Mouse (Mus musculus) liver, adult 2 months (tissue): ENCODE results near the gene Snx25. TPM values are rescaled to one million over a fixed set of nuclear protein-coding genes. Genes with fewer than 3 reads are reported as not detected.
A peak's percentile ranks its signal among the peaks of the same experiment; 100 is the strongest.
"Not testable (repeated sequence)": the region's sequence is repeated elsewhere in the genome, so short reads cannot be mapped to it uniquely, and the experiment has no call there.

Source experiments
- DNase-seq: peaks from one replicate; pipeline ENCODE4 v3.0.0-alpha.2; 2011; ENCODE audit warnings: low read depth, low spot score; ENCODE audit errors: extremely low read depth
- H3K27ac ChIP-seq: fragments of 200-500 bp; replicated peaks from 2 replicates; pipeline ENCODE4 v1.5.1; 2012; ENCODE audit warnings: low read depth, mild to moderate bottlenecking, control low read depth, inconsistent platforms, low read length; ENCODE audit not compliant: insufficient read depth
- H3K27me3 ChIP-seq: fragments of 200-500 bp; 2 replicates; pipeline ENCODE4 v1.6.1; 2012; ENCODE audit warnings: mild to moderate bottlenecking, moderate library complexity, low read length, inconsistent platforms; ENCODE audit not compliant: control insufficient read depth, insufficient read depth
- H3K36me3 ChIP-seq: fragments of 200-500 bp; 2 replicates; pipeline ENCODE4 v1.6.1; 2012; ENCODE audit warnings: low read length, inconsistent platforms; ENCODE audit not compliant: control insufficient read depth, insufficient read depth
- H3K4me1 ChIP-seq: fragments of 200-500 bp; 2 replicates; pipeline ENCODE4 v1.6.1; 2011; ENCODE audit warnings: low read length; ENCODE audit not compliant: control insufficient read depth, insufficient read depth
- H3K4me3 ChIP-seq: fragments of 200-500 bp; 2 replicates; pipeline ENCODE4 v1.5.1; 2011; ENCODE audit warnings: low read depth, mild to moderate bottlenecking, control low read depth, low read length, moderate library complexity; ENCODE audit not compliant: insufficient read depth
- H3K79me2 ChIP-seq: fragments of 200-500 bp; 2 replicates; pipeline ENCODE4 v1.6.1; 2012; ENCODE audit warnings: inconsistent platforms, mild to moderate bottlenecking, low read length, moderate library complexity; ENCODE audit not compliant: control insufficient read depth, insufficient read depth
- H3K9ac ChIP-seq: fragments of 200-500 bp; 2 replicates; pipeline ENCODE4 v1.6.1; 2012; ENCODE audit warnings: low read depth, mild to moderate bottlenecking, control low read depth, inconsistent platforms, low read length
- CTCF ChIP-seq: fragments of 200-500 bp; IDR thresholded peaks from 2 replicates; pipeline ENCODE4 v1.5.1; 2011; ENCODE audit warnings: low read depth, low read length, control low read depth
- POLR2A ChIP-seq: fragments of 200-500 bp; IDR thresholded peaks from 2 replicates; pipeline ENCODE4 v1.6.1; 2011; ENCODE audit warnings: low read length, control low read depth; ENCODE audit not compliant: insufficient read depth; ENCODE audit errors: extremely low read depth
- WGBS: fragments of 180-500 bp; shearing (Covaris S2); methylation state at CpG from one replicate; pipeline ENCODE4 v1.1.7; 2018; 5-methylcytosine and 5-hydroxymethylcytosine counted together
- polyA plus RNA-seq: library from polyadenylated mRNA; depleted of rRNA; stranded (reverse); fragments of >200 nt; gene quantifications from 2 replicates; pipeline ENCODE4 v1.2.3, GENCODE M21; 2012
- total RNA-seq: library from RNA; depleted of rRNA; stranded (reverse); fragments of >200 nt; gene quantifications from 2 replicates; pipeline ENCODE4 v1.2.3, GENCODE M21; 2014

Snx25 gene
- total and polyA plus RNA-seq, 2 experiments, result 3.0 to 10.7 TPM

DNA sequence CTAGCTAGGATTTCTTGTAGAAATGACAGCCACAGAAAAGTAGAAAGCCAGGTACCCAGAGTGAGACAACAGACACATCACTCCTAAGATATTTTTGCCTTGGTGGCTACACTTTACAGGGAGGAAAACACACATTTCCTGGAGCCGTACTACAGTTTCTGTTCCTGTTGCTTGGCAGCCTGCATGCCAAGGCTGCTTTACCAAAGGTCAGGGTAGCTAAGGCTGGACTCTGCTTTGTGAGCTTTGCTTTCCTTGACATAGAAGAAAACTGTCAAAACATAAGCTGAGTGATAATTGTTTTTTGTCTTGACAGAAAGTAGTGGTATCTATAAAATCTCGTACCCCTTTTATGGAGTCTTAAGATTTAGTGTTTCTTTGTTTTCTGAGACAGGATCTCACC lies 21.5 kb downstream of the Snx25 start:
- Histone ChIP-seq H3K4me1 (peaks cover 6% of the 10 kb centered on the region; the same call in 1 of the 2 replicates), H3K9ac (no peak overlapping the region), H3K27me3 (no peaks in the 10 kb centered on the region), H3K27ac (no peak overlapping the region), H3K79me2 (peaks cover 5% of the 10 kb centered on the region; the same call in 1 of the 2 replicates), H3K36me3 (no peaks in the 10 kb centered on the region), H3K4me3 (no peak overlapping the region)
- 49% methylated on average over 2 of the region's 2 CpGs for WGBS
- TF ChIP-seq CTCF (no peak), POLR2A (no peak)
- peak; percentile 31 for DNase-seq

DNA sequence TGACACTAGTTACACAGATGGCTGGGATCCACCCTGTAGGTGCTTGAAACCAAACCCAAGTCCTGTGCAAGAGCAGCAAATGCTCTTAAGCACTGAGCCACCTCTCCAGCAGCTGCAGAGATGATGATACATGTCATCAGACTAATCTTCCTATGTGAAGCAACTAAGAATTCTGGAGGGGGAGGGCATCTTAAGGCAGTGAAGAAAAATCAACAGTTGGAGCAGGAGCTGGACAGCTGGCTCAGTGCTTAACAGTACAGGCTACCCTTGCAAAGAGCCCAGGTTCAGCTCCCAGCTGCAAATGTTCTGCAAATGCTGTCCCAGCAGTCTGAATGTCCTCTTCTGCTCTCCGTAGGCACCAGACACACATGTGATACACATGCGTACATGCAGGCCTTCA lies 29.5 kb downstream of the Snx25 start:
- 96% methylated on average over 2 of the region's 2 CpGs for WGBS
- DNase-seq, result no peak
- TF ChIP-seq POLR2A, result no peak
- no peak for TF ChIP-seq CTCF
- Histone ChIP-seq H3K27me3 (no peaks in the 10 kb centered on the region), H3K9ac (no peak overlapping the region), H3K79me2 (no peaks in the 10 kb centered on the region), H3K27ac (no peak overlapping the region), H3K4me3 (no peak overlapping the region), H3K36me3 (peaks cover 9% of the 10 kb centered on the region; the same call in 1 of the 2 replicates), H3K4me1 (no peaks in the 10 kb centered on the region)

DNA sequence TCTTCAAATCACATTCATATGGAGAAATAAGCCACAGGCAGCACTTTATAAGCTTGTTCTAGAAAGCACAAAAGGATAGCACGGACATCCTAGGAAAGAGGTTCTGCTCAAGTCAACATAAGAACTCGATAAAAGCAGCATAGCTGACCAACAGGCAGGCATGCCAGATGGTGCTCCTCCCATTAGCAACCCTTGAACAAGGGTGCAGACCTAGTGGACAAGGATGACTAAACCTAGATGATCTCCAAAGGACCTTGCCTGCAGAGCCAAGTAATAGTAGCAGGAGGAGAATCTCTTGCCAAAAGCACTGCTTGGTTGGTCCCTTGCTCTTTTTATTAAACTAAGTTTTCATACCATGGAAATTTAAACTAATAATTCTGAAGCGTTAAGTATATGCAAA lies 32.8 kb downstream of the Snx25 start:
- H3K9ac ChIP-seq, result no peak overlapping the region
- no peak for DNase-seq
- H3K36me3 ChIP-seq, result peaks cover 15% of the 10 kb centered on the region; the same call in 1 of the 2 replicates
- H3K27ac ChIP-seq, result no peak overlapping the region
- WGBS, result 95% methylated on average over 3 of the region's 3 CpGs
- no peaks in the 10 kb centered on the region for H3K27me3 ChIP-seq
- no peaks in the 10 kb centered on the region for H3K79me2 ChIP-seq
- TF ChIP-seq CTCF (no peak), POLR2A (no peak)
- no peak overlapping the region for H3K4me3 ChIP-seq
- H3K4me1 ChIP-seq, result no peaks in the 10 kb centered on the region

DNA sequence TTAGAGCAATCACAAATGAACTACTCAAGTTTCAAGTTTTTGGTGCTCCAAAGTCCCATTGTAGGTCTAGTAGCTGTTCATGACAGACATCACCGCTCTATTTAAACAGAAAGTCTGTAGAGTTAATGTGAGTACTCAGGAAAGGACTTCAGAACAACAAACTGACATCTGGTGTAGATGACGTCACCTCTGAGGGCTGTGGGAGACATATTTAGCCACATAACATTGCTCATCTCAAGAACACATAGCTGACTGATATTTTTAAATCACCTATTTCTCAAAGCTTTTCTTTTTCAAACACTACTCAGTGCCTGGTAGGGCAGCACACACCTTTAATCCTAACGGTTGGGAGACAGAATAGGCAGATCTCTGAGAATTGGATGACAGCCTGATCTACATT lies 34.8 kb downstream of the Snx25 start:
- no peak overlapping the region for H3K4me3 ChIP-seq
- DNase-seq, result no peak
- peaks cover 8% of the 10 kb centered on the region; the same call in 1 of the 2 replicates for H3K36me3 ChIP-seq
- H3K9ac ChIP-seq, result no peak overlapping the region
- no peaks in the 10 kb centered on the region for H3K79me2 ChIP-seq
- no peak overlapping the region for H3K27ac ChIP-seq
- no peak for TF ChIP-seq CTCF
- TF ChIP-seq POLR2A, result no peak
- H3K4me1 ChIP-seq, result no peaks in the 10 kb centered on the region
- H3K27me3 ChIP-seq, result no peaks in the 10 kb centered on the region
- 91% methylated on average over 3 of the region's 3 CpGs for WGBS

DNA sequence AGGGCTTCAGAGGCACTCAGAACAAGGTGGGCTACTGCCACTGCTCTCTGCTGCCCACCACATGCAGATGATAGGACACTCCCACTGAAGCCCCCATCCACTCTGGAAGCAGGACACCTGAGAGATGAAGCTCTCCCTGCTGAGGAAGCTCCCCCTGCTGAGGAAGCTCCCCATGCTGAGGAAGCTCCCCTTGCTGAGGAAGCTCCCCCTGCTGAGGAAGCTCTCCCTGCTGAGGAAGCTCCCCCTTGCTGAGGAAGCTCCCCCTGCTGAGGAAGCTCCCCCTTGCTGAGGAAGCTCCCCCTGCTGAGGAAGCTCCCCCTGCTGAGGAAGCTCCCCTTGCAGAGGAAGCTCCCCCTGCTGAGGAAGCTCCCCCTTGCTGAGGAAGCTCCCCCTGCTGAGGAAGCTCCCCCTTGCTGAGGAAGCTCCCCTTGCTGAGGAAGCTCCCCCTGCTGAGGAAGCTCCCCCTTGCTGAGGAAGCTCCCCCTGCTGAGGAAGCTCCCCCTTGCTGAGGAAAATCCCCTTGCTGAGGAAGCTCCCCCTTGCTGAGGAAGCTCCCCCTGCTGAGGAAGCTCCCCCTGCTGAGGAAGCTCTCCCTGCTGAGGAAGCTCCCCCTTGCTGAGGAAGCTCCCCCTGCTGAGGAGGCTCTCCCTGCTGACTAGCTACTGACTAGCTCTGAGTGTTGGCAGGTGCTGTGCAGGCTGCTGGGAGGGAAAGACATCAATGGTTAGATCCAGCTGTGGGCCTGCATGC lies 38.4 kb downstream of the Snx25 start:
- H3K79me2 ChIP-seq, H3K36me3 ChIP-seq, H3K27me3 ChIP-seq, H3K27ac ChIP-seq, H3K4me3 ChIP-seq, H3K9ac ChIP-seq, H3K4me1 ChIP-seq, DNase-seq: not testable (repeated sequence)

DNA sequence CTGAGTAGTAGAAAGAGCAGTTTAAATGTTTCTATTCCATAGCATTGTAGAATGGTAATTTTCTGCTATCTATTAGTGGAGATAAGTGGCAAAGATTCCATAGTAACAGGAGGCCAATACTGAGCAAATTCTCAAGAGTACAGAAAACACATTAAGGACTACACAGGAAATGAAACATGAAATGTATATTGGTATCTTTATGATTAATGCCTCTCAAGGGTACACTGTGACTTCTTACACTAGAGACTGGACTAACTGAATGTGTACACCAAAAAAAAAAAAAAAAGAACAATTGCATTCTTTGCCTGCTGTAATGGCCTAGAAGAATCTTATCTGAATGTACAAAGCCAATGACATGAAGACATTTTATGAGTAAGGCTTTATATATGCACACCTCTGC lies 44.3 kb downstream of the Snx25 start:
- no peaks in the 10 kb centered on the region for H3K79me2 ChIP-seq
- TF ChIP-seq CTCF (no peak), POLR2A (no peak)
- DNase-seq, result no peak

More for the DNA sequence above, 44.3 kb downstream of the Snx25 start:
- Histone ChIP-seq H3K27ac (no peak overlapping the region), H3K36me3 (peaks cover 12% of the 10 kb centered on the region), H3K27me3 (no peaks in the 10 kb centered on the region), H3K4me3 (no peak overlapping the region), H3K9ac (no peak overlapping the region), H3K4me1 (no peaks in the 10 kb centered on the region)
